Mouse (Mus musculus) embryonic facial prominence, embryonic 11.5 days (tissue): ENCODE data around the gene Tlx1. TPM values are rescaled to one million over a fixed set of nuclear protein-coding genes. Genes with fewer than 3 reads are reported as not detected.

Source experiments
- ATAC-seq: fragments of 200-750 bp; cut with Nextera tagmentation; replicated peaks from 2 replicates; pipeline ENCODE4 v1.8.0; 2017; ENCODE audit warnings: low read depth; ENCODE audit not compliant: insufficient number of reproducible peaks, low FRiP score, low TSS enrichment
- DNase-seq: peaks from one replicate; pipeline ENCODE4 v3.0.0-alpha.2; 2015; ENCODE audit warnings: low spot score
- H3K27ac ChIP-seq: fragments of 300-500 bp; sonication (generic); replicated peaks from 2 replicates; pipeline ENCODE4 v1.5.1; 2014; ENCODE audit warnings: mild to moderate bottlenecking, low read depth, low read length, control low read depth
- H3K27me3 ChIP-seq: fragments of 300-500 bp; sonication (generic); 2 replicates; pipeline ENCODE4 v1.6.1; 2014; ENCODE audit warnings: mild to moderate bottlenecking, low read length, moderate library complexity, mixed read lengths; ENCODE audit not compliant: control insufficient read depth, insufficient read depth
- H3K36me3 ChIP-seq: fragments of 300-500 bp; sonication (generic); replicated peaks from 2 replicates; pipeline ENCODE4 v1.6.1; 2014; ENCODE audit warnings: low read depth, mild to moderate bottlenecking, low read length, moderate library complexity, mixed read lengths; ENCODE audit not compliant: control insufficient read depth, insufficient read depth
- H3K4me1 ChIP-seq: fragments of 300-500 bp; sonication (generic); 2 replicates; pipeline ENCODE4 v1.6.1; 2014; ENCODE audit warnings: low read length, mixed read lengths; ENCODE audit not compliant: control insufficient read depth, insufficient read depth
- H3K4me2 ChIP-seq: fragments of 300-500 bp; sonication (generic); 2 replicates; pipeline ENCODE4 v1.6.1; 2014; ENCODE audit warnings: low read depth, mild to moderate bottlenecking, control low read depth, low read length, moderate library complexity
- H3K4me3 ChIP-seq: fragments of 300-500 bp; sonication (generic); 2 replicates; pipeline ENCODE4 v1.5.1; 2014; ENCODE audit warnings: low read depth, low read length, control low read depth
- H3K9ac ChIP-seq: fragments of 300-500 bp; sonication (generic); replicated peaks from 2 replicates; pipeline ENCODE4 v1.6.1; 2014; ENCODE audit warnings: mild to moderate bottlenecking, control low read depth, low read length
- H3K9me3 ChIP-seq: fragments of 300-500 bp; sonication (generic); replicated peaks from 2 replicates; pipeline ENCODE4 v1.6.1; 2016; ENCODE audit warnings: mild to moderate bottlenecking, low read length, inconsistent platforms, mixed read lengths; ENCODE audit not compliant: control insufficient read depth
- WGBS: fragments of 180-500 bp; shearing (Covaris S2); extraction: QIAGEN DNeasy Blood & Tissue Kit; methylation state at CpG from one replicate; pipeline ENCODE4 v1.1.7; 2014; 5-methylcytosine and 5-hydroxymethylcytosine counted together
- polyA plus RNA-seq: library from polyadenylated mRNA; unstranded; fragments of >200 nt; fragmentation: Nextera tagmentation; extraction: Ambion mirVana; gene quantifications from 2 replicates; pipeline ENCODE4 v1.2.1, GENCODE M21; 2014

Tlx1 gene
- polyA plus RNA-seq, 1 experiment from 2014 or later = 2.0 TPM

- H3K4me2 ChIP-seq = 0 out of 2 replicates have a peak overlapping the region, but pooled peaks have one; percentile 3
- peak; percentile 66 for DNase-seq
Observed at GRCm38 (mm10) chr19:45154059-45154386, 3.5 kb downstream of the Tlx1 start.

GRCm38 (mm10) chr19:45154521-45154920 lies 4.0 kb downstream of the Tlx1 start:
- H3K36me3 ChIP-seq = no peaks in the 10 kb centered on the region
- DNase-seq (no peak), ATAC-seq (no peak)
- H3K4me1 ChIP-seq = peaks cover 6% of the 10 kb centered on the region
- H3K9me3 ChIP-seq = no peaks in the 10 kb centered on the region
- H3K27me3 ChIP-seq = peaks cover 89% of the 10 kb centered on the region
- WGBS = under 1% methylated on average over 18 of the region's 18 CpGs
- H3K9ac ChIP-seq = no peak overlapping the region
- H3K27ac ChIP-seq = no peak overlapping the region
- H3K4me2 ChIP-seq = no peak overlapping the region
- no peak overlapping the region for H3K4me3 ChIP-seq

More at GRCm38 (mm10) chr19:45154059-45154386, 3.5 kb downstream of the Tlx1 start:
- WGBS = under 1% methylated on average over 22 of the region's 24 CpGs
- Histone ChIP-seq H3K27me3 (peaks cover 87% of the 10 kb centered on the region), H3K9me3 (no peaks in the 10 kb centered on the region), H3K9ac (no peak overlapping the region), H3K4me3 (no peak overlapping the region), H3K27ac (no peak overlapping the region), H3K36me3 (no peaks in the 10 kb centered on the region), H3K4me1 (peaks cover 6% of the 10 kb centered on the region)
- ATAC-seq = no peak

- Histone ChIP-seq H3K9ac (no peak overlapping the region), H3K36me3 (no peaks in the 10 kb centered on the region), H3K9me3 (no peaks in the 10 kb centered on the region), H3K4me3 (no peak overlapping the region), H3K27ac (no peak overlapping the region), H3K27me3 (peaks cover 89% of the 10 kb centered on the region), H3K4me2 (no peak overlapping the region), H3K4me1 (peaks cover 6% of the 10 kb centered on the region)
- DNase-seq = no peak
- 1% methylated on average over 15 of the region's 15 CpGs for WGBS
- ATAC-seq = no peak
Observed at GRCm38 (mm10) chr19:45155141-45155790, 4.8 kb downstream of the Tlx1 start.

GRCm38 (mm10) chr19:45155791-45156186 lies 5.3 kb downstream of the Tlx1 start:
- DNase-seq = no peak
- H3K36me3 ChIP-seq = no peaks in the 10 kb centered on the region
- H3K4me3 ChIP-seq = no peak overlapping the region

GRCm38 (mm10) chr19:45156381-45156780 lies 5.9 kb downstream of the Tlx1 start:
- Histone ChIP-seq H3K36me3 (no peaks in the 10 kb centered on the region), H3K9ac (no peak overlapping the region), H3K4me1 (no peaks in the 10 kb centered on the region), H3K27ac (no peak overlapping the region), H3K4me2 (no peak overlapping the region), H3K9me3 (no peaks in the 10 kb centered on the region), H3K27me3 (peaks cover 88% of the 10 kb centered on the region), H3K4me3 (no peak overlapping the region)
- no peak for ATAC-seq
- DNase-seq = no peak
- WGBS = under 1% methylated on average over 5 of the region's 5 CpGs

More at GRCm38 (mm10) chr19:45155791-45156186, 5.3 kb downstream of the Tlx1 start:
- Histone ChIP-seq H3K4me1 (peaks cover 2% of the 10 kb centered on the region), H3K9ac (no peak overlapping the region), H3K9me3 (no peaks in the 10 kb centered on the region), H3K27ac (no peak overlapping the region), H3K4me2 (no peak overlapping the region), H3K27me3 (peaks cover 89% of the 10 kb centered on the region)
- 2% methylated on average over 26 of the region's 26 CpGs for WGBS
- ATAC-seq = no peak

GRCm38 (mm10) chr19:45158201-45158600 lies 7.7 kb downstream of the Tlx1 start:
- Histone ChIP-seq H3K9ac (no peak overlapping the region), H3K4me3 (no peak overlapping the region), H3K36me3 (no peaks in the 10 kb centered on the region), H3K9me3 (no peaks in the 10 kb centered on the region), H3K4me2 (no peak overlapping the region), H3K27ac (no peak overlapping the region), H3K4me1 (no peaks in the 10 kb centered on the region), H3K27me3 (peaks cover 92% of the 10 kb centered on the region)
- no peak for DNase-seq
- WGBS = 7% methylated on average over 4 of the region's 4 CpGs
- ATAC-seq = no peak

GRCm38 (mm10) chr19:45158896-45159295 lies 8.4 kb downstream of the Tlx1 start:
- Histone ChIP-seq H3K4me1 (no peaks in the 10 kb centered on the region), H3K27me3 (peaks cover 94% of the 10 kb centered on the region), H3K9me3 (no peaks in the 10 kb centered on the region), H3K4me2 (no peak overlapping the region), H3K27ac (no peak overlapping the region), H3K4me3 (no peak overlapping the region), H3K36me3 (no peaks in the 10 kb centered on the region), H3K9ac (no peak overlapping the region)
- ATAC-seq (no peak), DNase-seq (no peak)
- under 1% methylated on average over 20 of the region's 20 CpGs for WGBS

- peaks cover 95% of the 10 kb centered on the region for H3K27me3 ChIP-seq
- H3K9me3 ChIP-seq = no peaks in the 10 kb centered on the region
- H3K9ac ChIP-seq = no peak overlapping the region
- H3K27ac ChIP-seq = no peak overlapping the region
- H3K36me3 ChIP-seq = no peaks in the 10 kb centered on the region
- H3K4me2 ChIP-seq = no peak overlapping the region
- DNase-seq = no peak
- H3K4me3 ChIP-seq = no peak overlapping the region
- no peak for ATAC-seq
- WGBS = 0% methylated on average over 5 of the region's 5 CpGs
- no peaks in the 10 kb centered on the region for H3K4me1 ChIP-seq
Observed at GRCm38 (mm10) chr19:45159491-45159890, 9.0 kb downstream of the Tlx1 start.
